Mouse (Mus musculus) liver, embryonic 13.5 days (tissue): Measurements from ENCODE around the gene Hcfc1r1. TPM values are rescaled to one million over a fixed set of nuclear protein-coding genes. Genes with fewer than 3 reads are reported as not detected.

ENCODE experiments used
- ATAC-seq: fragments of 200-750 bp; cut with Nextera tagmentation; 2 replicates; pipeline ENCODE4 v1.8.0; 2017; ENCODE audit warnings: low read depth, mild to moderate bottlenecking, moderate number of reproducible peaks, moderate library complexity
- DNase-seq: peaks from one replicate; pipeline ENCODE4 v3.0.0; 2022
- H3K27ac ChIP-seq: fragments of 300-500 bp; sonication (generic); 2 replicates; pipeline ENCODE4 v1.5.1; 2015; ENCODE audit warnings: moderate library complexity, mild to moderate bottlenecking, inconsistent platforms
- H3K27me3 ChIP-seq: fragments of 300-500 bp; sonication (generic); 2 replicates; pipeline ENCODE4 v1.6.1; 2015; ENCODE audit warnings: mild to moderate bottlenecking, inconsistent platforms
- H3K36me3 ChIP-seq: fragments of 300-500 bp; sonication (generic); 2 replicates; pipeline ENCODE4 v1.6.1; 2015; ENCODE audit warnings: mild to moderate bottlenecking, inconsistent platforms
- H3K4me1 ChIP-seq: fragments of 300-500 bp; sonication (generic); replicated peaks from 2 replicates; pipeline ENCODE4 v1.6.1; 2015; ENCODE audit warnings: inconsistent platforms
- H3K4me2 ChIP-seq: fragments of 300-500 bp; sonication (generic); 2 replicates; pipeline ENCODE4 v1.6.1; 2015; ENCODE audit warnings: inconsistent platforms, mild to moderate bottlenecking, moderate library complexity
- H3K4me3 ChIP-seq: fragments of 300-500 bp; sonication (generic); replicated peaks from 2 replicates; pipeline ENCODE4 v1.5.1; 2015; ENCODE audit warnings: mild to moderate bottlenecking, inconsistent platforms
- H3K9ac ChIP-seq: fragments of 300-500 bp; sonication (generic); 2 replicates; pipeline ENCODE4 v1.6.1; 2015; ENCODE audit warnings: mild to moderate bottlenecking, inconsistent platforms
- H3K9me3 ChIP-seq: fragments of 300-500 bp; sonication (generic); replicated peaks from 2 replicates; pipeline ENCODE4 v1.6.1; 2016; ENCODE audit warnings: inconsistent platforms
- WGBS: fragments of 180-500 bp; shearing (Covaris S2); methylation state at CpG from one replicate; pipeline ENCODE4 v1.1.7; 2015; ENCODE audit not compliant: insufficient replicate concordance; 5-methylcytosine and 5-hydroxymethylcytosine counted together
- polyA plus RNA-seq: library from polyadenylated mRNA; unstranded; fragments of >200 nt; fragmentation: Nextera tagmentation; extraction: Ambion mirVana; gene quantifications from 2 replicates; pipeline ENCODE4 v1.2.1, GENCODE M21; 2015

Gene Hcfc1r1
- polyA plus RNA-seq, 1 experiment from 2014 or later: 21.9 TPM

DNA sequence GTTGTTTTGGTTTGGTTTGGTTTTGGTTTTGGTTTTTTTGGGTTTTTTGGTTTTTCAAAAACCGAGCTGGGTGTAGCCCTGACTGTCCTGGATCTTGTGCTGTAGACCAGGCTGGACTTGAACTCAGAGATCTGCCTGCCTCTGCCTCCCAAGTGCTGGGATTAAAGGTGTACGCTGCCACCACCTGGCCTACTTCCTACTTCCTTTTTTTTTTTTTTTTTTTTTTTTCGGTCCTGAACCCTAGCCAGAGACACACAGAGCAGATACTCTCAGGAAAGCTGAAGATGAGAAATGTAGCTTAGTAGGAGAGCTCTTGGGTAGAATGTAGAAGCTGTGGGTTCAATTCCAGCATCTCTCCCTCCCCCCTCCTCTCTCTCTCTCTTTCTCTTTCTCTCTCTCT is 14.9 kb upstream of the Hcfc1r1 start:
- ATAC-seq (no peak), DNase-seq (no peak)
- Histone ChIP-seq H3K4me2 (no peak overlapping the region), H3K36me3 (no peaks in the 10 kb centered on the region), H3K9ac (no peak overlapping the region), H3K27me3 (peaks cover 50% of the 10 kb centered on the region), H3K27ac (no peak overlapping the region), H3K4me3 (no peak overlapping the region), H3K9me3 (no peaks in the 10 kb centered on the region), H3K4me1 (peaks cover 11% of the 10 kb centered on the region)
- 56% methylated on average over 3 of the region's 3 CpGs for WGBS

DNA sequence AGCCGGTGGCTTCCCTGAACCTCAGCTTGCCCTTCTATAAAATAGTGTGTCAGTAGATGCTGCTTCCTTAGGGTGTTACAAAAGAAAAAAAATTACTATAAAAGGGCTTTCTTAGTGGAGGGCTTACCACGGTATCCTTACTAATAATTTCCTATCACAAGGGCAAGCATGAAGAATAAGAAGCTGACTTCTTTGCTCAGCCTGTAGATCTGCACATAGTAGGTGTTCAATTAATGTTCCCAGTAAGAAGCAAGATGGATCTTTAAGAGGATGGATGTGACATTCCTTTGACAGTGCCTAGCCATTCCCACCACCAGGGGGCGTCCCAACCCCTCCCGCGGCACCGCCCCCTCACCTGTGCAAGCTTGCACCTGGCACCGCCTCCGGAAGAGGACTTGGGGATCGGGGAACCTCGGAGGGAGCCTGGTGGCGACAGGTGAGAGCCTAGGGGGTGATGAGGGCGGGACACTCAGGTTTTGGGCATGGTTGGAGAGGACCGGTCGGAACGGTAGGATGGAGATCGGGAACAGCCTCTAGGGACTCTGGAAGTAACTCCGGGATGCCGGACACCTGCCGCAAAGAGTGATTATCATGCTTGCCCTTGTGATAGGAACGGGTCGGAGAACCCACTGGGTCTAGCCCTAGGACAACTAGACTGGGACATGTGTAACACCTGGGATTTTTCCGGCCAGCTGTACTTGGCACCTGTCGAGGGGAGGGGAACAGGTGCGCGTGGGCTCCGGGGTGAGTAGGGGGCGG is 13.1 kb upstream of the Hcfc1r1 start, which contains the start of gene Bicdl2:
Gene Bicdl2, plus strand, starts transcription at position 390 of the 759 bp plus-strand sequence.
- no peak for DNase-seq
- H3K27me3 ChIP-seq: peaks cover 52% of the 10 kb centered on the region

DNA sequence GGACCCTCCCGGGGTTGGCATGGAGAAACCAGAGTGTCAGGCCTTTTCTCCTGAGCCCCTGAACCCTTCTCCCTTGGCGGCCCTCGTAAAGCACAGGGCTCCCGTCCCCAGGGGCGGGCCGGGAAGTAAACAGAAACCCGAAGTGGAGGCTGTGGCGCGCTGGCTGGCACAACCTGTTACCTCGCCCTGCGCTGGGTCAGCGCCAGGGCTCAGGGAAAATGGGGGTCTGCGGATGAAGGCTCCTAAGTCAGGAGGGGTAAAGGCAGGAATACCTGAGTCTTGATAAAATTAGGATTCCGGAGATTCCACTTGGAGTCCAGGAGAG is 12.6 kb upstream of the Hcfc1r1 start:
- 2% methylated on average over 14 of the region's 14 CpGs for WGBS
- ATAC-seq: no peak

More for the DNA sequence above, 13.1 kb upstream of the Hcfc1r1 start, which contains the start of gene Bicdl2:
- Histone ChIP-seq H3K9me3 (no peaks in the 10 kb centered on the region), H3K9ac (no peak within 1 kb of the TSS), H3K4me3 (peak within 1 kb of the TSS; percentile 23; the same call in 1 of the 2 replicates), H3K4me1 (peaks cover 11% of the 10 kb centered on the region), H3K4me2 (peak within 1 kb of the TSS; percentile 37), H3K36me3 (no peaks in the 10 kb centered on the region), H3K27ac (no peak within 1 kb of the TSS)
- 7% methylated on average over 27 of the region's 27 CpGs for WGBS
- ATAC-seq: no peak

DNA sequence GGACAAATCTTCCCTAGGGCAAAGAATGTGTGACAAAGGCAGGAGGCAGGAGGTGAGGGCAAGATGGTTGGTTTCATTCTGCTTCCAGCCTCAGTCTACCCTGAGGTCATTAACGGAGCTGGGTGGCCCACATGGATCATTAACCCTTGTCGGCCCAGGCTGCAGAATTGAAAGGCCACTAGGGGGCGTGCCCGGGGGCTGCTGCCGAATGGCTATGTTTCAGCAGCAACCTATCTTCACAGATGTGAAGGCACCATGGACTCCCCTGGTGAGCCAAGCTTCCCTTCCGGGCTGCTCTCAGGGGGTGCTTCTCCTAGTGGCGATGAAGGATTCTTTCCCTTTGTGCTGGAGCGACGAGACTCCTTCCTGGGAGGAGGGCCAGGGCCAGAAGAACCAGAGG is 11.9 kb upstream of the Hcfc1r1 start:
- Histone ChIP-seq H3K4me2 (no peak overlapping the region), H3K4me3 (no peak overlapping the region), H3K27me3 (peaks cover 52% of the 10 kb centered on the region), H3K36me3 (0 out of 2 replicates have a peak, but pooled peaks cover 1% of the 10 kb centered on the region), H3K9me3 (no peaks in the 10 kb centered on the region), H3K27ac (no peak overlapping the region), H3K9ac (no peak overlapping the region), H3K4me1 (peaks cover 11% of the 10 kb centered on the region)
- WGBS: 3% methylated on average over 9 of the region's 9 CpGs
- ATAC-seq (no peak), DNase-seq (no peak)

More for the DNA sequence above, 12.6 kb upstream of the Hcfc1r1 start:
- no peak overlapping the region for H3K27ac ChIP-seq
- H3K36me3 ChIP-seq: no peaks in the 10 kb centered on the region
- peaks cover 52% of the 10 kb centered on the region for H3K27me3 ChIP-seq
- no peak for DNase-seq
- no peak overlapping the region for H3K9ac ChIP-seq
- H3K4me1 ChIP-seq: peaks cover 11% of the 10 kb centered on the region
- no peaks in the 10 kb centered on the region for H3K9me3 ChIP-seq
- peak overlapping the region; percentile 23; the same call in 1 of the 2 replicates for H3K4me3 ChIP-seq
- peak overlapping the region; percentile 37 for H3K4me2 ChIP-seq

DNA sequence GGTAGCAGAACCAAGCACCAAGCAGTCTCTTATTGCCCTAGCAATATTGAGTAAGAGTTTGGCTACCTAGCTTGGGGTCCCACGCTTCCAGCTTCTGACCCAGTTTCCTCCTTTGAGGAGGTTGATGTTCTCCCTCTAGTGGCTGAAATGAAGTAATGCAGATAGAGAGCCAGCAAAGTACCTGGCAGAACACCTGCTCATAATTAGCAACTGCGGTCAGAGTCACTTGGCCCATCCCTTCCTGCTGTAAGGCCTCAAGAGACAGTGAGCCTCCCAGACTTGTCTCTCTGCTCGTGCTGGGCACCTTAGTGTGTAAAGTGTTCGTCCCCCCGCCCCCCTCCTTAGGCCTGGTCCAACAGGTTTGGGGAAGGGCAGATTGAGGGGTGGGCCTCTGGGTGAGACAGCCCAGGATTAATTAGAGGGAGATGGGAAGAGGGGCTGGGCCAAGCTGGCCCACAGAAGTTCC is 8.8 kb upstream of the Hcfc1r1 start:
- Histone ChIP-seq H3K36me3 (peaks cover 25% of the 10 kb centered on the region), H3K4me2 (no peak overlapping the region), H3K27me3 (peaks cover 43% of the 10 kb centered on the region), H3K4me1 (peaks cover 11% of the 10 kb centered on the region), H3K9me3 (no peaks in the 10 kb centered on the region), H3K27ac (no peak overlapping the region), H3K9ac (no peak overlapping the region), H3K4me3 (no peak overlapping the region)
- ATAC-seq (no peak), DNase-seq (no peak)
- 20% methylated on average over 5 of the region's 5 CpGs for WGBS

DNA sequence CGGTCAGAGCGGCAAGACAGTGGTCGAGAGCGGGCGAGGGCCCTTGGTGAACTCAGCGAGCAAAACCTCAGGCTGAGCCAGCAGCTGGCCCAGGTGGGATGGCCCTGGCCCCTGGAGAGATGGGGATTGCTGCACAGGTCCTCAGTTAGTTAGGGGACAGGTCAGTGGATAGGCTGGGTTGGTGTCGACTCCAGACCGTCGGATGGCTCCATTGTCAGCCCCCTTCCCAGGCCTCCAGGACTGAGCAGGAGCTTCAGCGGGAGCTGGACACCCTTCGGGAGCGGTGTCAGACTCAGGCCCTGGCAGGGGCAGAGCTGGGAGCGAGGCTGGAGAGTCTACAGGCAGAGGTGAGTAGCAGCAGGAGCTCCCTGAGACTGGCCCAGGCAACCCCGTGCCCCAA is 7.9 kb upstream of the Hcfc1r1 start:
- Histone ChIP-seq H3K9me3 (no peaks in the 10 kb centered on the region), H3K9ac (no peak overlapping the region), H3K4me2 (no peak overlapping the region), H3K4me3 (no peak overlapping the region), H3K27ac (no peak overlapping the region), H3K27me3 (peaks cover 34% of the 10 kb centered on the region), H3K36me3 (peaks cover 34% of the 10 kb centered on the region), H3K4me1 (peaks cover 8% of the 10 kb centered on the region)
- DNase-seq: no peak
- 74% methylated on average over 14 of the region's 14 CpGs for WGBS
- ATAC-seq: no peak

DNA sequence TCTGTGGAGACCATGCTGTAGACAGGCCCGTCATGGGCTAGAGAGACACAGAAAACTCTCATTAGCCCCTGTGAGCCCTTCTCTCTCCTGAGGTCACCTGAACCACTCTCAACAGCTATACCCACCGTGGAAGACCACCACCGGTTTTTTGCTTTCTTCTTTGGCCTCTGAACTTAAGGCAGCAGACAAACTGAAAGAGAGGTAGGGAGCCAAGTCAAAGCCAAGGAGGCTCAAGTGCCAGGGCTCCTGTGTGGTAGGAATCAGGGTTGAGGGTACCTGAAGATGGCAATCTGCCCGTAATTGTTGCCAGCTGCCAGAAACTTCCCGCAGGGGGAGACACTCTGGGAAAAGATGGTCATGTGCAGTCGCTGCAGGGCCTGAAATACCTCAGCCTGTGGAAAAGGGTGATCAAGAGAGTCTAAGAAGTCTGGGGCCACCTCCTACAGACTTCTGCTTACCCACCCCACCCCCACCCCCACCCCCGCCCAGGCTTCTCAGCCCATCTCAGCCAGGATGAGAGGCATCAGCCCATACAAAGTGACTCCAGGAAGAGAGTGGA is 2.8 kb upstream of the Hcfc1r1 start:
- Histone ChIP-seq H3K4me1 (peaks cover 28% of the 10 kb centered on the region), H3K36me3 (peaks cover 35% of the 10 kb centered on the region), H3K4me2 (no peak overlapping the region), H3K4me3 (no peak overlapping the region), H3K27ac (no peak overlapping the region), H3K9me3 (no peaks in the 10 kb centered on the region), H3K9ac (no peak overlapping the region), H3K27me3 (peaks cover 13% of the 10 kb centered on the region)
- DNase-seq: no peak
- 79% methylated on average over 7 of the region's 7 CpGs for WGBS
- no peak for ATAC-seq

DNA sequence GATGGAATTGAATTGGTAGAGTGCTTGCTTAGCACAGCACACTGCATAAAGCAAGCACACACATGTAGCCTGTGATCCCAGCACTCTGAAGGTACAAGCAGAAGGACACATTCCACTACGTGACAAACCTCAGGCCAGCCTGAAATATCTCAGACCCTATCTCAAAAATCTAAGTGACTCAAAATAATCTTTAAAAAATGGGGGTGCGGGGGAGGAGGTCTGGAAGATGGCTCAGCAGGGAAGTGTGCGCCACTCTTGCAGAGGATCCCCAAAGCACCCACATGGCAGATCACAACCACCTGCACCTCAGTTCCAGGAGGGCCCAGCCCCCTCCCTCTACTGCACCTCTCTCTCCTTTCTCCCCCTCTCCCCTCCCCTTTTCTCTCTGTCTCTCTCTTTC is 1.9 kb upstream of the Hcfc1r1 start:
- 86% methylated on average over 3 of the region's 3 CpGs for WGBS
- H3K27me3 ChIP-seq: peaks cover 22% of the 10 kb centered on the region
- no peak for ATAC-seq

DNA sequence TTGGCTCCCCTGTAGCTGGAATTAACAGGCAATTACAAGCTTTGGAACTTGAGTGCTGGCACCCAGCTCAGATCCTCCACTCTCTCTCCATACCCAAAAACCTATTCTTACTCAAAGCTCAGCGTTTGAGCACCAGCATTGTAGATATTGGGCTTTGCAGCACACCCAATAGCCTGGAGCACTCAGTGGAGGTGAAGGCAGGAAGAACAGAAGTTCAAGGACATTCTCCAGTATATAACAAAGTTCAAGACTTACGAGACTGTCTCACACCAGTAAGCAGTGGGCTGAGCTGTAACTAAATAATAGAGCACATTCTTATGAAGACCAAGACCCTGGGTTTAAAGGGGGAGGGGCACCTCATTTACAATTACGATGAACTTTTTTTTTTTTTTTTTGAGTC is 635 bp upstream of the Hcfc1r1 start:
- peak overlapping the region; percentile 66 for H3K4me3 ChIP-seq
- H3K36me3 ChIP-seq: peaks cover 25% of the 10 kb centered on the region
- no peak for DNase-seq
- H3K27ac ChIP-seq: no peak overlapping the region
- H3K9me3 ChIP-seq: no peaks in the 10 kb centered on the region
- peaks cover 34% of the 10 kb centered on the region for H3K27me3 ChIP-seq
- WGBS: 51% methylated on average over 3 of the region's 3 CpGs
- peaks cover 50% of the 10 kb centered on the region for H3K4me1 ChIP-seq
- peak overlapping the region; percentile 83 for H3K4me2 ChIP-seq
- peak overlapping the region; percentile 74 for H3K9ac ChIP-seq
- ATAC-seq: no peak

More for the DNA sequence above, 1.9 kb upstream of the Hcfc1r1 start:
- Histone ChIP-seq H3K4me3 (no peak overlapping the region), H3K36me3 (peaks cover 34% of the 10 kb centered on the region), H3K4me1 (peaks cover 37% of the 10 kb centered on the region), H3K27ac (no peak overlapping the region), H3K9ac (no peak overlapping the region), H3K9me3 (no peaks in the 10 kb centered on the region), H3K4me2 (no peak overlapping the region)
- DNase-seq: no peak

DNA sequence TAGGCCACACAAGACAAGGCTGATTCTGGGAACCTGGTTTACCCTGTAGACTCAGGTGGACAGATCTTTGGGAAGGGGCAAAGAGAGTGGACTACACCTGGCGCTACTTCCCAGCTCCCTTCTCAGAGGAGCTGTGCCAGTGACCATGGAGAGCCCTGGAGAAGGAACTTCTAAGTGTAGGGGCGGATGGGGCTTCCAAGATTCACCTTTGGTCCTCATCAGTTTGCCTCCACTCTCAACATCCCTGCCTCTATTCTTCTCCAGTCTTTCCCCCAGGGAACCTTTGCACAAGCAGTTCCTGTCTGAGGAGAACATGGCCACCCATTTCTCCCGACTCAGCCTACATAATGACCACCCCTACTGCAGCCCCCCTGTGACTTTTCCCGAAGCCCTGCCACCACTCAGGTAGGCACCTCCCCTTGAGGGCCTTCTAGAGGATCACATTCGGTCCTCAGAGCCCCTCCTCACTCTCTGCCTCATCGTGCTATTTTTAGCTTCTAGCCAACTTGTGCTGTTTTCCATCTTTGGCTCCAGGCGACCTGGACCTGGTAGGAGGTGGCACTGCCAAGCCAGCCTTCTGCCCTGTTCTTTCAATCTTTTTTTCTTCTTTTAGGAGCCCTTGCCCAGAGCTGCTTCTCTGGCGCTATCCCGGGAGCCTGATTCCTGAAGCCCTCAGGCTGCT is 1.0 kb downstream of the Hcfc1r1 start:
- H3K4me3 ChIP-seq: peak overlapping the region; percentile 66
- H3K27ac ChIP-seq: 0 out of 2 replicates have a peak overlapping the region, but pooled peaks have one; percentile 39
- H3K27me3 ChIP-seq: peaks cover 51% of the 10 kb centered on the region
- WGBS: 31% methylated on average over 9 of the region's 9 CpGs
- peaks cover 12% of the 10 kb centered on the region for H3K36me3 ChIP-seq
- ATAC-seq: no peak
- no peak for DNase-seq
- H3K9me3 ChIP-seq: no peaks in the 10 kb centered on the region
- H3K4me2 ChIP-seq: peak overlapping the region; percentile 83
- peak overlapping the region; percentile 74 for H3K9ac ChIP-seq
- H3K4me1 ChIP-seq: peaks cover 56% of the 10 kb centered on the region

DNA sequence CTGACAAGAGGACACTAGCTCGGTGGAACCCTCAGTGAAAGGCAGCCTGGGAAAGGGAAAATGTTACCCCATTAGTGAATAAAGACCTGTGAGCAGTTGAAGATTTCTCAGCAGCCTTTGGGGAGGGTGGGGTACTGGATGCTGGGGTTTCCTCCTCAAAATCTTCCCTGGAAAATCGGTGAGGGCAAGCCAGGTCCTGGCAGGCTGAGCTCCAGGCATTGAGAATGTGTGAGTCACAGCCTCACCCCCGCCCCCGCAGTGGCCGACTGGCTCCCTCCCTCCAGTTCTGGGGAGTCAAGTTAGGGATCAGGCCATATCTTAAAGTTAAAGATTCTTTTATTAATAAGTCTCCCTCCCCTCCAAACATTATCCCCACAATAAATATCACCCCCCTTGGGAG is 1.7 kb downstream of the Hcfc1r1 start:
- no peak overlapping the region for H3K9ac ChIP-seq
- no peak for ATAC-seq
- no peak overlapping the region for H3K4me3 ChIP-seq
- 34% methylated on average over 5 of the region's 5 CpGs for WGBS
- peaks cover 5% of the 10 kb centered on the region for H3K36me3 ChIP-seq
- peaks cover 58% of the 10 kb centered on the region for H3K27me3 ChIP-seq
- peak overlapping the region; percentile 83 for H3K4me2 ChIP-seq
- no peak overlapping the region for H3K27ac ChIP-seq
- H3K4me1 ChIP-seq: peaks cover 58% of the 10 kb centered on the region
- H3K9me3 ChIP-seq: no peaks in the 10 kb centered on the region
- DNase-seq: no peak
